Mouse (Mus musculus): ENCODE results near the gene Cap2.

GRCm38 (mm10) chr13:46547253-46547652, 45.6 kb downstream of the Cap2 start:
- TF ChIP-seq CTCF (IDR thresholded peaks at IDR 0.05; ENCODE audit: borderline replicate concordance, extremely low read depth, insufficient read depth, insufficient read length) (no peak), POLR2A (IDR thresholded peaks at IDR 0.05; ENCODE audit: borderline replicate concordance, extremely low read depth, insufficient read depth, insufficient read length, poor library complexity, severe bottlenecking) (no peak)
